Mouse (Mus musculus) hindlimb bud, embryonic 11.5 days (tissue): ENCODE results near the gene Ing3.

Experiments used
- DNase-seq: peaks from one replicate; pipeline ENCODE4 v3.0.0-alpha.2; 2012; ENCODE audit warnings: low read depth, low spot score; ENCODE audit errors: extremely low spot score

Ing3 gene

GRCm38 (mm10) chr6:21949226-21949731 is at the start of gene Ing3:
TSS of gene Ing3 (plus strand) at chr6:21949571.
- DNase-seq: peak; percentile 93

- DNase-seq: no peak
These were observed 39.7 kb upstream of the Ing3 start for GRCm38 (mm10) chr6:21909720-21910119.

- DNase-seq: no peak
These were observed 38.6 kb upstream of the Ing3 start for GRCm38 (mm10) chr6:21910804-21911203.

GRCm38 (mm10) chr6:21916591-21916990 is 32.8 kb upstream of the Ing3 start:
- no peak for DNase-seq

GRCm38 (mm10) chr6:21924150-21924549 is 25.2 kb upstream of the Ing3 start:
- no peak for DNase-seq

- DNase-seq: no peak
These were observed 11.3 kb upstream of the Ing3 start for GRCm38 (mm10) chr6:21937981-21938635.

- peak; percentile 58 for DNase-seq
These were observed 539 bp downstream of the Ing3 start for GRCm38 (mm10) chr6:21949771-21950448.

- no peak for DNase-seq
These were observed 1.3 kb downstream of the Ing3 start for GRCm38 (mm10) chr6:21950676-21951075.

- no peak for DNase-seq
These were observed 6.1 kb downstream of the Ing3 start for GRCm38 (mm10) chr6:21955468-21955867.

- DNase-seq: no peak
These were observed 9.6 kb downstream of the Ing3 start for GRCm38 (mm10) chr6:21958922-21959321.

GRCm38 (mm10) chr6:21959909-21960308 is 10.5 kb downstream of the Ing3 start:
- DNase-seq: no peak

GRCm38 (mm10) chr6:21977532-21977931 is 28.2 kb downstream of the Ing3 start:
- DNase-seq: no peak

- no peak for DNase-seq
These were observed 31.7 kb downstream of the Ing3 start for GRCm38 (mm10) chr6:21981114-21981513.

- no peak for DNase-seq
These were observed 35.8 kb downstream of the Ing3 start for GRCm38 (mm10) chr6:21984990-21985731.

- no peak for DNase-seq
These were observed 36.6 kb downstream of the Ing3 start, which contains the start of gene Cped1 for GRCm38 (mm10) chr6:21985732-21986540. TSS of gene Cped1 (plus strand) at chr6:21985916.

GRCm38 (mm10) chr6:21986660-21987331 is 37.4 kb downstream of the Ing3 start:
- DNase-seq: no peak

- DNase-seq: no peak
These were observed 38.2 kb downstream of the Ing3 start for GRCm38 (mm10) chr6:21987554-21987953.

- DNase-seq: no peak
These were observed 38.9 kb downstream of the Ing3 start for GRCm38 (mm10) chr6:21988296-21988695.

GRCm38 (mm10) chr6:21989081-21989480 is 39.7 kb downstream of the Ing3 start:
- no peak for DNase-seq
